Mouse (Mus musculus) heart, adult 2 months (tissue): ENCODE measurements around the gene Tssk2.

Source experiments
- CTCF ChIP-seq: fragments of 200-600 bp; IDR thresholded peaks from 2 replicates; pipeline ENCODE4 v1.8.1; 2022; ENCODE audit warnings: antibody characterized with exemption, mild to moderate bottlenecking, moderate library complexity
- POLR2A ChIP-seq: fragments of 200-500 bp; IDR thresholded peaks from 2 replicates; pipeline ENCODE4 v1.6.1; 2011; ENCODE audit warnings: mild to moderate bottlenecking, low read depth, low read length, control low read depth; ENCODE audit not compliant: insufficient read depth

GRCm38 (mm10) chr16:17898462-17898861 lies at the start of gene Tssk2, which contains the start of gene Dgcr2:
- TF ChIP-seq POLR2A (no peak), CTCF (no peak)
